11 mouse cellular contexts compared by ENCODE assay signal in the genomic region with DNA sequence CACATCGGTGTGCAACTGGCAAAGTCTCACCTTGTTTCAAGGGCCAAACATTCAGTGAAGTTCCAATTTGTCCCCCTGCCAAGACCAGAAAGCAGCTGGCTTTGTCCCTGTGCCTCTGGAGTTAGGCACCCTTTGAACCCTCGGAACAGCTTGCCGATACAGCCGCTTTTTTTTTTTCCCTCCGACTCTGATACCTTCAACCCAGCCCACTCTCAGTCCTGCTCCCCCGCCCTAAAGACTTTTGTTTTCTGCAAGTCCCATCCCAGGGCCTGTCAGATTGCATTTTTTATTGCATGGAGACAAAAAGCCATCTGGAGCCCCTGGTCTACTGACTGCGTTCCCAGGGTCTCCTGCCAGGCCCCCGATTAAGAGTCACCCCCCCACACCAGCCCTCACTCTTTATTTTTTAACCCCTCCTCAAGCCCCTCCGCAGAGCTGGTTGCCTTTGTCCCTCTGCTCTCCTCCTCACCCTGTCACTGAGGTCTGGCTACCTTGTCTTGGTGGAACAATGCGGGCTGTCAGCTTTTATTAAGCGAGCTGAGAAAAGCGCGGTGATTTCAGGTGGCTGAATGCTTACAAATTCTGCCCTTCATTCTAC. TPM values are rescaled to one million over a fixed set of nuclear protein-coding genes. Genes with fewer than 3 reads are reported as not detected.
DNase-seq lines count a peak whose midpoint lies in the region; ATAC-seq lines count a peak whose summit lies in the region.
"Had no signal": no experiment of that assay in that cellular context is flagged by ENCODE, and none has a peak within 500 bp of the region (broad histone marks: within the 10 kb centered on the region; RNA-seq: fewer than 3 reads in every experiment).

No protein-coding gene starts in this region.

- 18% methylated on average over 13 of the region's 13 CpGs for WGBS in hindbrain, embryonic 10.5 days
- 13% methylated on average over 13 of the region's 13 CpGs for whole genome bisulfite sequencing in limb, embryonic 12.5 days

- ATAC-seq in limb, embryonic 12.5 days (ENCODE audit: insufficient number of reproducible peaks, insufficient read depth, low FRiP score, low TSS enrichment, low read depth), result no peak
- ATAC-seq: inflammation-experienced regulatory T-cells, adult 6 months had no signal

- peak; percentile 62 for DNase-seq in kidney, adult 11 months
- DNase-seq in kidney, postnatal 4 days, result no peak
- peak; percentile 85 for DNase-seq in hindbrain, embryonic 10.5 days (ENCODE audit: low spot score)
- peak; percentile 70 for DNase-seq in retina, postnatal 1 day
- DNase-seq in layer of hippocampus, adult 11-12 months (ENCODE audit: low spot score), result no peak
- DNase-seq in testis, postnatal 14 days (ENCODE audit: low spot score), result no peak
- no peak for DNase-seq in gastrocnemius, postnatal 36 days
- DNase-seq: lung, postnatal 36 days had no signal

- peak overlapping the region; percentile 34; the same call in 1 of the 2 replicates for H3K9ac ChIP-seq in limb, embryonic 12.5 days (replicated peaks)

- peaks cover 79% of the 10 kb centered on the region for H3K4me1 ChIP-seq in hindbrain, embryonic 10.5 days (replicated peaks)
- peaks cover 49% of the 10 kb centered on the region for H3K4me1 ChIP-seq in limb, embryonic 12.5 days (replicated peaks)

- H3K36me3 ChIP-seq in hindbrain, embryonic 10.5 days, result no peaks in the 10 kb centered on the region
- H3K36me3 ChIP-seq in limb, embryonic 12.5 days, result no peaks in the 10 kb centered on the region

- intact Hi-C loops in gastrocnemius, postnatal 36 days (cut with DNase I), result no loop called here

- no peaks in the 10 kb centered on the region for H3K27me3 ChIP-seq in hindbrain, embryonic 10.5 days (ENCODE audit: insufficient read depth, poor library complexity, severe bottlenecking)
- H3K27me3 ChIP-seq in limb, embryonic 12.5 days, result peaks cover 10% of the 10 kb centered on the region

- peak overlapping the region; percentile 43 for H3K4me3 ChIP-seq in hindbrain, embryonic 10.5 days
- H3K4me3 ChIP-seq in limb, embryonic 12.5 days (replicated peaks), result no peak overlapping the region

- peak overlapping the region; percentile 34 for H3K4me2 ChIP-seq in limb, embryonic 12.5 days

- peak overlapping the region; percentile 97 for H3K27ac ChIP-seq in hindbrain, embryonic 10.5 days
- H3K27ac ChIP-seq in limb, embryonic 12.5 days, result peak overlapping the region; percentile 57; the same call in 1 of the 2 replicates

- H3K9me3 ChIP-seq in hindbrain, embryonic 10.5 days, result 0 out of 2 replicates have a peak, but pooled peaks cover 3% of the 10 kb centered on the region
- no peaks in the 10 kb centered on the region for H3K9me3 ChIP-seq in limb, embryonic 12.5 days

RNA-seq across cellular contexts. Expression of gene Ccdc182, which starts 18.9 kb away (rescaled TPM):
- polyA plus RNA-seq in hindbrain, embryonic 10.5 days (2016; fragmentation: Nextera tagmentation; extraction: Ambion mirVana), result 7.9 and 11.8 TPM in 2 replicates
- 0.29 and 0.40 TPM in 2 replicates for polyA plus RNA-seq in limb, embryonic 12.5 days (2016; fragmentation: Nextera tagmentation; extraction: Ambion mirVana)
- total RNA-seq in gastrocnemius, postnatal 36 days (2021), result not detected
- total RNA-seq: adrenal gland, postnatal 4 days had no signal
- polyA plus RNA-seq: inflammation-experienced regulatory T-cells, adult 6 months had no signal

Comparison
In these comparisons a context has a peak if more than half of its experiments do, and no peak if none do; other contexts are left out.
1. DNase-seq: peak in kidney, adult 11 months (single experiment), hindbrain, embryonic 10.5 days (single experiment) and retina, postnatal 1 day (single experiment); none in kidney, postnatal 4 days (0 of 2), layer of hippocampus, adult 11-12 months (single experiment), testis, postnatal 14 days (single experiment) and gastrocnemius, postnatal 36 days (0 of 2).